Mouse (Mus musculus) gonadal fat pad, adult 2 months (tissue): ENCODE data around the gene Gm45808. TPM values are rescaled to one million over a fixed set of nuclear protein-coding genes. Genes with fewer than 3 reads are reported as not detected.
"Not testable (repeated sequence)": the region's sequence is repeated elsewhere in the genome, so short reads cannot be mapped to it uniquely, and the experiment has no call there.

Source experiments
- DNase-seq: peaks from one replicate; pipeline ENCODE4 v3.0.0-alpha.2; 2012; ENCODE audit warnings: low read depth
- polyA plus RNA-seq: library from polyadenylated mRNA; depleted of rRNA; stranded (reverse); fragments of >200 nt; gene quantifications from 2 replicates; pipeline ENCODE4 v1.2.3, GENCODE M21; 2012

Gm45808 gene
- polyA plus RNA-seq, 1 experiment, result 6.9 TPM

GRCm38 (mm10) chr7:45470869-45471268 lies 15.7 kb downstream of the Gm45808 start:
- no peak for DNase-seq

GRCm38 (mm10) chr7:45467090-45467670 lies 19.4 kb downstream of the Gm45808 start:
- no peak for DNase-seq

GRCm38 (mm10) chr7:45466283-45467089 lies 20.1 kb downstream of the Gm45808 start, which contains the start of gene Bax:
Gene Bax (minus strand): TSS chr7:45466898.
- no peak for DNase-seq

GRCm38 (mm10) chr7:45465549-45465948 lies 21.1 kb downstream of the Gm45808 start:
- no peak for DNase-seq

GRCm38 (mm10) chr7:45465112-45465511 lies 21.5 kb downstream of the Gm45808 start:
- DNase-seq, result no peak

- DNase-seq, result no peak
Measured at GRCm38 (mm10) chr7:45463987-45464778, 22.4 kb downstream of the Gm45808 start.

GRCm38 (mm10) chr7:45462868-45463267 lies 23.7 kb downstream of the Gm45808 start:
- not testable (repeated sequence) for DNase-seq

- DNase-seq, result no peak
Measured at GRCm38 (mm10) chr7:45462325-45462724, 24.3 kb downstream of the Gm45808 start.

GRCm38 (mm10) chr7:45461781-45462180 lies 24.8 kb downstream of the Gm45808 start:
- no peak for DNase-seq

- DNase-seq, result no peak
Measured at GRCm38 (mm10) chr7:45461326-45461725, 25.3 kb downstream of the Gm45808 start.

- DNase-seq, result no peak
Measured at GRCm38 (mm10) chr7:45460860-45461314, 25.7 kb downstream of the Gm45808 start.

- DNase-seq, result no peak
Measured at GRCm38 (mm10) chr7:45460377-45460776, 26.2 kb downstream of the Gm45808 start.

GRCm38 (mm10) chr7:45459564-45460140 lies 27.0 kb downstream of the Gm45808 start, which contains the start of gene Ftl1:
Gene Ftl1 (minus strand): TSS chr7:45459884.
- not testable (repeated sequence) for DNase-seq

GRCm38 (mm10) chr7:45458748-45459563 lies 27.7 kb downstream of the Gm45808 start:
- DNase-seq, result no peak

- DNase-seq, result no peak
Measured at GRCm38 (mm10) chr7:45457204-45458060, 29.2 kb downstream of the Gm45808 start.

GRCm38 (mm10) chr7:45456721-45457203 lies 29.8 kb downstream of the Gm45808 start:
- no peak for DNase-seq

- DNase-seq, result no peak
Measured at GRCm38 (mm10) chr7:45455932-45456696, 30.5 kb downstream of the Gm45808 start.

GRCm38 (mm10) chr7:45454971-45455370 lies 31.6 kb downstream of the Gm45808 start:
- no peak for DNase-seq
